ENCODE assay signal across 23 mouse cellular contexts in genomic region chr10:76120124-76120711, GRCm38 (mm10). TPM values are rescaled to one million over a fixed set of nuclear protein-coding genes. Genes with fewer than 3 reads are reported as not detected.
DNase-seq lines count a peak whose midpoint lies in the region; ATAC-seq and TF ChIP-seq lines count a peak whose summit lies in the region.
"Had no signal": no experiment of that assay in that cellular context is flagged by ENCODE, and none has a peak within 500 bp of the region (broad histone marks: within the 10 kb centered on the region; RNA-seq: fewer than 3 reads in every experiment).

No protein-coding gene starts in this region.

- H3K36me3 ChIP-seq in hindbrain, postnatal 0 days (ENCODE audit: insufficient read depth, low read length) = no peaks in the 10 kb centered on the region
- no peaks in the 10 kb centered on the region for H3K36me3 ChIP-seq in hindbrain, embryonic 11.5 days (ENCODE audit: control insufficient read depth, insufficient read depth, low read length)
- H3K36me3 ChIP-seq in midbrain, embryonic 13.5 days = no peaks in the 10 kb centered on the region
- H3K36me3 ChIP-seq in midbrain, embryonic 10.5 days = no peaks in the 10 kb centered on the region
- H3K36me3 ChIP-seq: embryonic facial prominence, embryonic 12.5 days; heart, embryonic 13.5 days; limb, embryonic 12.5 days had no signal

- WGBS in hindbrain, postnatal 0 days = 29% methylated on average over 4 of the region's 4 CpGs
- WGBS in hindbrain, embryonic 11.5 days = 63% methylated on average over 4 of the region's 4 CpGs
- WGBS in midbrain, embryonic 13.5 days = 36% methylated on average over 4 of the region's 4 CpGs
- WGBS in midbrain, embryonic 10.5 days = 72% methylated on average over 4 of the region's 4 CpGs

- H3K9ac ChIP-seq in hindbrain, postnatal 0 days (replicated peaks; ENCODE audit: low read length) = no peak overlapping the region
- no peak overlapping the region for H3K9ac ChIP-seq in hindbrain, embryonic 11.5 days (ENCODE audit: low read depth, low read length)
- no peak overlapping the region for H3K9ac ChIP-seq in midbrain, embryonic 13.5 days (replicated peaks)
- H3K9ac ChIP-seq: embryonic facial prominence, embryonic 12.5 days; heart, embryonic 13.5 days; limb, embryonic 12.5 days; liver, embryonic 14.5 days had no signal

- H3K4me1 ChIP-seq in hindbrain, postnatal 0 days (ENCODE audit: insufficient read depth, low read length) = no peaks in the 10 kb centered on the region
- no peaks in the 10 kb centered on the region for H3K4me1 ChIP-seq in hindbrain, embryonic 11.5 days (replicated peaks; ENCODE audit: control insufficient read depth, insufficient read depth, low read length)
- H3K4me1 ChIP-seq in midbrain, embryonic 13.5 days (replicated peaks) = peaks cover 7% of the 10 kb centered on the region; the same call in 1 of the 2 replicates
- H3K4me1 ChIP-seq in midbrain, embryonic 10.5 days = peaks cover 4% of the 10 kb centered on the region; the same call in 1 of the 2 replicates
- H3K4me1 ChIP-seq: embryonic facial prominence, embryonic 12.5 days; limb, embryonic 12.5 days had no signal

- H3K27me3 ChIP-seq in hindbrain, postnatal 0 days (ENCODE audit: insufficient read depth, low read length) = no peaks in the 10 kb centered on the region
- no peaks in the 10 kb centered on the region for H3K27me3 ChIP-seq in hindbrain, embryonic 11.5 days (ENCODE audit: control insufficient read depth, insufficient read depth, low read length)
- no peaks in the 10 kb centered on the region for H3K27me3 ChIP-seq in midbrain, embryonic 13.5 days
- no peaks in the 10 kb centered on the region for H3K27me3 ChIP-seq in midbrain, embryonic 10.5 days (ENCODE audit: low read depth, poor library complexity, severe bottlenecking)
- H3K27me3 ChIP-seq: embryonic facial prominence, embryonic 12.5 days; heart, embryonic 13.5 days; limb, embryonic 12.5 days had no signal

- H3K4me2 ChIP-seq in hindbrain, postnatal 0 days (ENCODE audit: low read depth, low read length) = no peak overlapping the region
- H3K4me2 ChIP-seq in hindbrain, embryonic 11.5 days (replicated peaks; ENCODE audit: low read depth, low read length) = no peak overlapping the region
- no peak overlapping the region for H3K4me2 ChIP-seq in midbrain, embryonic 13.5 days (replicated peaks)
- H3K4me2 ChIP-seq: embryonic facial prominence, embryonic 12.5 days; heart, embryonic 13.5 days; limb, embryonic 12.5 days had no signal

- H3K9me3 ChIP-seq in hindbrain, postnatal 0 days (ENCODE audit: low read length) = no peaks in the 10 kb centered on the region
- H3K9me3 ChIP-seq in hindbrain, embryonic 11.5 days (ENCODE audit: control insufficient read depth, low read length) = no peaks in the 10 kb centered on the region
- H3K9me3 ChIP-seq in midbrain, embryonic 13.5 days = no peaks in the 10 kb centered on the region
- no peaks in the 10 kb centered on the region for H3K9me3 ChIP-seq in midbrain, embryonic 10.5 days (replicated peaks)
- H3K9me3 ChIP-seq: embryonic facial prominence, embryonic 12.5 days; heart, embryonic 13.5 days; limb, embryonic 12.5 days had no signal

- peak; percentile 38 for DNase-seq in hindbrain, postnatal 0 days (ENCODE audit: low spot score)
- no peak for DNase-seq in hindbrain, embryonic 11.5 days (ENCODE audit: low spot score)
- DNase-seq in midbrain, embryonic 10.5 days (ENCODE audit: low spot score) = no peak
- DNase-seq in ZHBTc4 (ENCODE audit: low read depth, low spot score) = peak; percentile 23
- DNase-seq in retina, embryonic 14.5 days (ENCODE audit: low spot score) = peak; percentile 44
- no peak for DNase-seq in layer of hippocampus, postnatal 25 days (ENCODE audit: extremely low spot score in 1 of 2, low spot score in 1 of 2)
- DNase-seq: adrenal gland, postnatal 25 days; cerebellum, adult 9-10 months; lung, postnatal 10 days; thymus, adult 18-20 months had no signal

- no peak for TF ChIP-seq CTCF in hindbrain, postnatal 0 days (IDR thresholded peaks at IDR 0.05; ENCODE audit: low read depth)

- H3K4me3 ChIP-seq in hindbrain, postnatal 0 days (ENCODE audit: low read length) = no peak overlapping the region
- no peak overlapping the region for H3K4me3 ChIP-seq in hindbrain, embryonic 11.5 days (ENCODE audit: low read depth, low read length)
- no peak overlapping the region for H3K4me3 ChIP-seq in midbrain, embryonic 13.5 days (replicated peaks)
- H3K4me3 ChIP-seq in midbrain, embryonic 10.5 days = no peak overlapping the region
- H3K4me3 ChIP-seq: embryonic facial prominence, embryonic 12.5 days; heart, embryonic 13.5 days; limb, embryonic 12.5 days had no signal

- no peak overlapping the region for H3K27ac ChIP-seq in hindbrain, postnatal 0 days
- H3K27ac ChIP-seq in hindbrain, embryonic 11.5 days (ENCODE audit: low read depth, low read length) = no peak overlapping the region
- 0 out of 2 replicates have a peak overlapping the region, but pooled peaks have one; percentile 25 for H3K27ac ChIP-seq in midbrain, embryonic 13.5 days
- no peak overlapping the region for H3K27ac ChIP-seq in midbrain, embryonic 10.5 days (replicated peaks)
- H3K27ac ChIP-seq: embryonic facial prominence, embryonic 12.5 days; heart, embryonic 13.5 days; limb, embryonic 12.5 days; liver, embryonic 14.5 days had no signal

- ATAC-seq in hindbrain, postnatal 0 days = no peak
- no peak for ATAC-seq in hindbrain, embryonic 11.5 days (ENCODE audit: low FRiP score)
- no peak for ATAC-seq in midbrain, embryonic 13.5 days
- no peak for ATAC-seq in monocyte, adult 5-6 weeks (replicated peaks; ENCODE audit: insufficient number of reproducible peaks, low FRiP score, low TSS enrichment, poor library complexity, severe bottlenecking)

RNA-seq across cellular contexts. Expression of gene Slc5a4b, which starts 9.5 kb away (rescaled TPM):
- total RNA-seq in hindbrain, postnatal 0 days (2014; rRNA removed) = not detected in 2 replicates
- 0.08 TPM in 1 of 2 replicates, not detected in the other for polyA plus RNA-seq in hindbrain, postnatal 0 days (2015; fragmentation: Nextera tagmentation; extraction: Ambion mirVana)
- not detected in 2 replicates for polyA plus RNA-seq in hindbrain, embryonic 11.5 days (2014; fragmentation: Nextera tagmentation; extraction: Ambion mirVana)
- polyA plus RNA-seq in midbrain, embryonic 13.5 days (2015; fragmentation: Nextera tagmentation; extraction: Ambion mirVana) = not detected in 2 replicates
- polyA plus RNA-seq in midbrain, embryonic 10.5 days (2016; fragmentation: Nextera tagmentation; extraction: Ambion mirVana) = not detected in 2 replicates
- not detected for total RNA-seq in layer of hippocampus, postnatal 25 days (2021)
- not detected in 3 replicates for total RNA-seq in monocyte, adult 5-6 weeks (2017)
- total RNA-seq: adrenal gland, postnatal 25 days; hematopoietic stem cell, adult 5-6 weeks; megakaryocyte-erythroid progenitor cell, adult 5-6 weeks had no signal
- polyA plus RNA-seq: C2C12; gonadal fat pad, adult 2 months; heart, embryonic 13.5 days; intestine, embryonic 14.5 days; limb, embryonic 12.5 days; neural tube, embryonic 11.5 days had no signal

RNA-seq across cellular contexts. Expression of gene Slc5a4a, which starts 27.0 kb away (rescaled TPM):
- total RNA-seq in hindbrain, postnatal 0 days (2014; rRNA removed) = 0.07 TPM in 1 of 2 replicates, not detected in the other
- polyA plus RNA-seq in hindbrain, postnatal 0 days (2015; fragmentation: Nextera tagmentation; extraction: Ambion mirVana) = not detected in 2 replicates
- 0.10 TPM in 1 of 2 replicates, not detected in the other for polyA plus RNA-seq in hindbrain, embryonic 11.5 days (2014; fragmentation: Nextera tagmentation; extraction: Ambion mirVana)
- polyA plus RNA-seq in midbrain, embryonic 13.5 days (2015; fragmentation: Nextera tagmentation; extraction: Ambion mirVana) = 0.09 and 0.13 TPM in 2 replicates
- not detected in 2 replicates for polyA plus RNA-seq in midbrain, embryonic 10.5 days (2016; fragmentation: Nextera tagmentation; extraction: Ambion mirVana)
- total RNA-seq in layer of hippocampus, postnatal 25 days (2021) = not detected
- total RNA-seq in monocyte, adult 5-6 weeks (2017) = not detected in 3 replicates
- total RNA-seq: adrenal gland, postnatal 25 days; hematopoietic stem cell, adult 5-6 weeks; layer of hippocampus, postnatal 10 days; megakaryocyte-erythroid progenitor cell, adult 5-6 weeks had no signal
- polyA plus RNA-seq: C2C12; embryonic facial prominence, embryonic 12.5 days; gonadal fat pad, adult 2 months; heart, embryonic 13.5 days; intestine, embryonic 14.5 days; limb, embryonic 12.5 days; neural tube, embryonic 11.5 days had no signal

Comparison
In these comparisons a context has a peak if more than half of its experiments do, and no peak if none do; other contexts are left out.
1. DNase-seq: peak in hindbrain, postnatal 0 days (single experiment), ZHBTc4 (single experiment) and retina, embryonic 14.5 days (single experiment); none in hindbrain, embryonic 11.5 days (single experiment), midbrain, embryonic 10.5 days (single experiment) and layer of hippocampus, postnatal 25 days (0 of 2).